Mouse (Mus musculus): ENCODE measurements around the gene Edem1. TPM values are rescaled to one million over a fixed set of nuclear protein-coding genes. Genes with fewer than 3 reads are reported as not detected.

Gene Edem1
- polyA plus RNA-seq, 1 experiment = 11.1 TPM

GRCm38 (mm10) chr6:108824816-108825545 lies 3.5 kb upstream of the Edem1 start:
- no peaks in the 10 kb centered on the region for H3K27me3 ChIP-seq (ENCODE audit: control insufficient read depth, insufficient read depth, insufficient read length)
- peaks cover 3% of the 10 kb centered on the region for H3K79me3 ChIP-seq (ENCODE audit: low read depth)
- no peak overlapping the region for H3ac ChIP-seq (ENCODE audit: control insufficient read depth, insufficient read length, low read depth)
- no peak overlapping the region for H3K4me3 ChIP-seq (ENCODE audit: insufficient read depth, poor library complexity, severe bottlenecking)
- TF ChIP-seq CEBPB (IDR thresholded peaks at IDR 0.05; ENCODE audit: low read depth) (no peak), CTCF (IDR thresholded peaks at IDR 0.05; ENCODE audit: control insufficient read depth, insufficient read depth, insufficient read length) (no peak), FOSL1 (IDR thresholded peaks at IDR 0.05; ENCODE audit: insufficient read depth, low read length, poor library complexity, severe bottlenecking) (no peak), MAX (IDR thresholded peaks at IDR 0.05) (no peak), MYOG (IDR thresholded peaks at IDR 0.05; ENCODE audit: control insufficient read depth, extremely low read depth, insufficient read length) (no peak)
- H3K79me2 ChIP-seq (ENCODE audit: control insufficient read depth, insufficient read depth) = peaks cover 9% of the 10 kb centered on the region
- peaks cover 29% of the 10 kb centered on the region for H3K36me3 ChIP-seq (ENCODE audit: control insufficient read depth, insufficient read depth)

- Histone ChIP-seq H3K79me3 (ENCODE audit: low read depth) (peaks cover 6% of the 10 kb centered on the region), H3K27me3 (ENCODE audit: control insufficient read depth, insufficient read depth, insufficient read length) (no peaks in the 10 kb centered on the region), H3K79me2 (ENCODE audit: control insufficient read depth, insufficient read depth) (peaks cover 13% of the 10 kb centered on the region), H3K36me3 (ENCODE audit: control insufficient read depth, insufficient read depth) (peaks cover 23% of the 10 kb centered on the region), H3ac (ENCODE audit: control insufficient read depth, insufficient read length, low read depth) (no peak overlapping the region), H3K4me3 (ENCODE audit: insufficient read depth, poor library complexity, severe bottlenecking) (no peak overlapping the region)
- no peak for TF ChIP-seq MAX (IDR thresholded peaks at IDR 0.05)
- no peak for TF ChIP-seq MYOG (IDR thresholded peaks at IDR 0.05; ENCODE audit: control insufficient read depth, extremely low read depth, insufficient read length)
- no peak for TF ChIP-seq CTCF (IDR thresholded peaks at IDR 0.05; ENCODE audit: control insufficient read depth, insufficient read depth, insufficient read length)
- no peak for TF ChIP-seq MYOD1 (IDR thresholded peaks at IDR 0.05; ENCODE audit: control insufficient read depth, insufficient read length, low read depth)
- TF ChIP-seq FOSL1 (IDR thresholded peaks at IDR 0.05; ENCODE audit: insufficient read depth, low read length, poor library complexity, severe bottlenecking) = no peak
- no peak for TF ChIP-seq USF1 (IDR thresholded peaks at IDR 0.05; ENCODE audit: low read depth)
- TF ChIP-seq CEBPB (IDR thresholded peaks at IDR 0.05; ENCODE audit: low read depth) = no peak
These were observed 2.4 kb upstream of the Edem1 start for GRCm38 (mm10) chr6:108826070-108826469.

GRCm38 (mm10) chr6:108827336-108827920 lies 1.0 kb upstream of the Edem1 start:
- Histone ChIP-seq H3K4me3 (ENCODE audit: insufficient read depth, poor library complexity, severe bottlenecking) (peak overlapping the region; percentile 38), H3ac (ENCODE audit: control insufficient read depth, insufficient read length, low read depth) (peak overlapping the region; percentile 18), H3K36me3 (ENCODE audit: control insufficient read depth, insufficient read depth) (peaks cover 11% of the 10 kb centered on the region), H3K27me3 (ENCODE audit: control insufficient read depth, insufficient read depth, insufficient read length) (no peaks in the 10 kb centered on the region), H3K79me3 (ENCODE audit: low read depth) (peaks cover 6% of the 10 kb centered on the region), H3K79me2 (ENCODE audit: control insufficient read depth, insufficient read depth) (peaks cover 26% of the 10 kb centered on the region)
- TF ChIP-seq USF1 (IDR thresholded peaks at IDR 0.05; ENCODE audit: low read depth) (no peak), MYOG (IDR thresholded peaks at IDR 0.05; ENCODE audit: control insufficient read depth, extremely low read depth, insufficient read length) (no peak), FOSL1 (IDR thresholded peaks at IDR 0.05; ENCODE audit: insufficient read depth, low read length, poor library complexity, severe bottlenecking) (no peak), MYOD1 (IDR thresholded peaks at IDR 0.05; ENCODE audit: control insufficient read depth, insufficient read length, low read depth) (no peak)

- Histone ChIP-seq H3K4me3 (ENCODE audit: insufficient read depth, poor library complexity, severe bottlenecking) (peak overlapping the region; percentile 65), H3ac (ENCODE audit: control insufficient read depth, insufficient read length, low read depth) (peak overlapping the region; percentile 78), H3K36me3 (ENCODE audit: control insufficient read depth, insufficient read depth) (no peaks in the 10 kb centered on the region), H3K79me2 (ENCODE audit: control insufficient read depth, insufficient read depth) (peaks cover 41% of the 10 kb centered on the region), H3K27me3 (ENCODE audit: control insufficient read depth, insufficient read depth, insufficient read length) (no peaks in the 10 kb centered on the region), H3K79me3 (ENCODE audit: low read depth) (peaks cover 11% of the 10 kb centered on the region)
- TF ChIP-seq CEBPB (IDR thresholded peaks at IDR 0.05; ENCODE audit: low read depth) (no peak), MAX (IDR thresholded peaks at IDR 0.05) (no peak), MYOG (IDR thresholded peaks at IDR 0.05; ENCODE audit: control insufficient read depth, extremely low read depth, insufficient read length) (no peak), FOSL1 (IDR thresholded peaks at IDR 0.05; ENCODE audit: insufficient read depth, low read length, poor library complexity, severe bottlenecking) (no peak), USF1 (IDR thresholded peaks at IDR 0.05; ENCODE audit: low read depth) (no peak), CTCF (IDR thresholded peaks at IDR 0.05; ENCODE audit: control insufficient read depth, insufficient read depth, insufficient read length) (no peak), MYOD1 (IDR thresholded peaks at IDR 0.05; ENCODE audit: control insufficient read depth, insufficient read length, low read depth) (no peak)
These were observed 431 bp downstream of the Edem1 start for GRCm38 (mm10) chr6:108828872-108829271.

GRCm38 (mm10) chr6:108829386-108830370 lies 1.2 kb downstream of the Edem1 start:
- H3K4me3 ChIP-seq (ENCODE audit: insufficient read depth, poor library complexity, severe bottlenecking) = peak overlapping the region; percentile 65
- TF ChIP-seq MYOD1 (IDR thresholded peaks at IDR 0.05; ENCODE audit: control insufficient read depth, insufficient read length, low read depth) = no peak
- no peak for TF ChIP-seq CEBPB (IDR thresholded peaks at IDR 0.05; ENCODE audit: low read depth)
- TF ChIP-seq FOSL1 (IDR thresholded peaks at IDR 0.05; ENCODE audit: insufficient read depth, low read length, poor library complexity, severe bottlenecking) = no peak
- H3K79me2 ChIP-seq (ENCODE audit: control insufficient read depth, insufficient read depth) = peaks cover 48% of the 10 kb centered on the region
- peaks cover 14% of the 10 kb centered on the region for H3K79me3 ChIP-seq (ENCODE audit: low read depth)
- peak overlapping the region; percentile 78 for H3ac ChIP-seq (ENCODE audit: control insufficient read depth, insufficient read length, low read depth)
- no peaks in the 10 kb centered on the region for H3K27me3 ChIP-seq (ENCODE audit: control insufficient read depth, insufficient read depth, insufficient read length)
- H3K36me3 ChIP-seq (ENCODE audit: control insufficient read depth, insufficient read depth) = no peaks in the 10 kb centered on the region
